Mouse (Mus musculus): ENCODE data around the gene Hcls1.

Hcls1 gene

GRCm38 (mm10) chr16:36934841-36935620, at the start of gene Hcls1:
Hcls1 (plus strand) TSS chr16:36934983.
- DNase-seq (ENCODE audit: low read depth, low spot score) = no peak

DNA sequence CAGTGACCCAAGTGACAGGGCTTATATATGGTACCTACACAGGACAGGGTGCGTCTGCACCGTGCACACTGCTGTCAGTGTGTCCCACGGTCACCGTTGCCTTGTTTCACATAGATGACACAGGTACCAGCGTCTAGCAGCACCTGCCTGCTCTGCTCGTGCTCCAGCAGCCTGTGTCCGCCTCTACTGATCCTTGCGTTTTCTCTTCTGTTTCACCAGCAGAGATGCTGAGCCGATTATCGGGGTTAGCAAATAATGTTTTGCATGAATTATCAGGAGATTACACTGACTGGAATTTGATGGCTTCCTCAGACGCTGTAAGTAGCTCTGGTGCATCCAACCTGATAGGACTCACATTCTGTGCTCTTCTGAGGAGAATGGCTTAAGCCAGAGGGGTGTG, 48.9 kb upstream of the Hcls1 start:
- no peak for DNase-seq (ENCODE audit: low read depth, low spot score)

- no peak for DNase-seq (ENCODE audit: low read depth, low spot score)
These were observed 47.2 kb upstream of the Hcls1 start for GRCm38 (mm10) chr16:36887546-36887945.

DNA sequence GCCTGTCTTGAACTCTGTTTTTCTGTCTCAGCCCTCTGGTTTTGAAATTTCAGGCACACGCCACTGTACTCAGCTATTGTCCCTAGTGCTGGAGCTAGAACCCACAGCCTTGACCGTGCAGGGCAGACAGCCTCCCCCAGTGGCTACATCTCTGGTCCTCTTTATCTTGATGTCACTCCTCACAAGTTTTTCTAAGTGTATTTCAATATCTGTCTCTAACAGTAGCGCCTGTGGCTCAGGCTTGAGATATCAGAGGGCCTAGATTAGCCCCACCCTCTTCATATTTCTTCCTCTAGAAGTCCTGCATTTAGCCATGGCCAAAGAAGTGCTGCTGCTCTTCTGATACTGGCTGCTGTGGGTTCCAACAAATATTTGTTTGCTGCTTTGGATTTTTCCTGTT, 44.2 kb upstream of the Hcls1 start:
- no peak for DNase-seq (ENCODE audit: low read depth, low spot score)

- DNase-seq (ENCODE audit: low read depth, low spot score) = no peak
These were observed 43.4 kb upstream of the Hcls1 start for GRCm38 (mm10) chr16:36891415-36891814.

- no peak for DNase-seq (ENCODE audit: low read depth, low spot score)
These were observed 41.5 kb upstream of the Hcls1 start for GRCm38 (mm10) chr16:36893317-36893716.

DNA sequence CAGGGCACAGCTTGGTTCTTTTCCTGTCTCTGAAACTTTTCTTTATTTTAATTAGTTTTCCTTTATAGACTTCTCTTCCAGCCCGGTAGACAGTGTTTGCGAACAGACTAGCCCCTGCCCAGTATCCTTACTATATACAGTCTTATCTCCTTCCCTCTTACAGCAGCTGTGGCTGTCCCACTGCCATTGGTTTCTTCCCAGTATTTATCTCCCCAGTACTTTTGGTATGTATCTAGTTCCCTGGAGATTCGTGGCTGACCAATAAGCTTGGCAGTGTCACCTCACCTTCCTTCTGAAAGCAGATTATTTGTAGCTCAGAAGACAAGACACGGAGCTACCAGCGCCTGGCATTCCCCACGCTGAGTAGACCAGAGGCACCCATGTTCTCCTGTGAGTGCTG, 38.1 kb upstream of the Hcls1 start:
- DNase-seq (ENCODE audit: low read depth, low spot score) = no peak

- DNase-seq (ENCODE audit: low read depth, low spot score) = no peak
These were observed 31.6 kb upstream of the Hcls1 start for GRCm38 (mm10) chr16:36903156-36903555.

GRCm38 (mm10) chr16:36911909-36912308, 22.9 kb upstream of the Hcls1 start:
- no peak for DNase-seq (ENCODE audit: low read depth, low spot score)

DNA sequence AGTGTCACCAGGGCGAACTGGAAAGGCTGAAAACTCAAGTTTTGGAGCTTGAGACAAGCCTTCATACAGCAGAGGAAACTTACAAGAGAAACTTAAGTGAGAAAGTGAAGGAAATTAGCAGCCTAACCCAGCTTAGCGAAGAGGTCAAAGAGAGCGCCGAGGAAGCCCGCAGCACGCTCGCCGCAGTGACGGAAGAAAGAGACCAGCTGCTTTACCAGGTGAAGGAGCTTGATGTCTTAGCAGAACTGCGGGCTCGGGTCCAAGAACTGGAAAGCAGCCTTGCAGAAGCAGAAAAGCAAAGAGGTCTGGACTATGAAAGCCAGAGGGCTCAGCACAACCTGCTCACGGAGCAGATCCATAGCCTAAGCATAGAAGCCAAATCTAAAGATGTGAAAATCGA, 22.5 kb upstream of the Hcls1 start:
- DNase-seq (ENCODE audit: low read depth, low spot score) = no peak

DNA sequence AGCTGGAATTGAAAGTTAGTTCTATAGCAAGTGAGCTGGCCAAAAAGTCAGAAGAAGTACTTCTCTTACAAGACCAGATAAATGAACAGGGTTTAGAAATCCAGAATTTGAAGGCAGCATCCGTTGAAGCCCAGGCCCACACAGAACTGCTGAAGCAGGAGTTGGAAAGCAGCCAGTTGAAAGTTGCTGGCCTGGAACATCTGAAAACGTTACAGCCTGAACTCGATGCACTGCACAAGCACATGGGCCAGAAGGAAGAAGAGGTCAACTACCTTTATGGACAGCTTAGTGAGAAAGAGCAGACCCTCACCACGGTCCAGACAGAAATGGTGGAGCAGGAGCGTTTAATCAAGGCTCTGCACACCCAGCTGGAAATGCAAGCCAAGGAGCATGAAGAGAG, 20.6 kb upstream of the Hcls1 start:
- no peak for DNase-seq (ENCODE audit: low read depth, low spot score)

GRCm38 (mm10) chr16:36918505-36918904, 16.3 kb upstream of the Hcls1 start:
- DNase-seq (ENCODE audit: low read depth, low spot score) = no peak

- no peak for DNase-seq (ENCODE audit: low read depth, low spot score)
These were observed 14.4 kb upstream of the Hcls1 start for GRCm38 (mm10) chr16:36920410-36920809.

DNA sequence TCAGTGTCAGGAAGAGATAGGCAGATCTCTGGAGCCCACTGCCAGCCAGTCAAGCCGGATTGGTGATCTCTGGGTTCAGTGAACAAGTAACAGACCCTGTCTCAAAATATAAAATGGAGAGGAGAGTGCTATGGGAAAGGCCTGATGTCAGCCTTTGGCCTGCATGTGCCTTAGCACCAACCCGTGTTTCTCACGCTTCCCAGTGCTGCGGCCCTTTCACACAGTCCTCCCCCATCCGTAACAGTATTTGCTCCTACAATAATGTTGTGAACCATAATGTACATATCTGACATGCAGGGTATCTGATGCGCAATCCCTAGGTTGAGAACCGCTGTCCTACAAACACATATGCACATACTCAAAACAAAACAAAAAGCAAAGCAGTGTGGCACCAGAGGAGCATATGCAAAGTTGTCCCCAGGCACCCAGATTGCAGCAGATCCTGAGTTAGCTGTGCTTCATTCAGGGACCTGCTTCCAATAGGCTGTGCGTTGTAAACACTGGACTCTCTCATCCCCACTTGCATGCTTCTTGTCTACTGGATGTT, 13.6 kb upstream of the Hcls1 start:
- DNase-seq (ENCODE audit: low read depth, low spot score) = no peak

GRCm38 (mm10) chr16:36921980-36922379, 12.8 kb upstream of the Hcls1 start:
- DNase-seq (ENCODE audit: low read depth, low spot score) = no peak

GRCm38 (mm10) chr16:36924312-36924711, 10.5 kb upstream of the Hcls1 start:
- no peak for DNase-seq (ENCODE audit: low read depth, low spot score)

GRCm38 (mm10) chr16:36925351-36925750, 9.4 kb upstream of the Hcls1 start:
- DNase-seq (ENCODE audit: low read depth, low spot score) = no peak

GRCm38 (mm10) chr16:36925797-36926196, 9.0 kb upstream of the Hcls1 start:
- no peak for DNase-seq (ENCODE audit: low read depth, low spot score)

DNA sequence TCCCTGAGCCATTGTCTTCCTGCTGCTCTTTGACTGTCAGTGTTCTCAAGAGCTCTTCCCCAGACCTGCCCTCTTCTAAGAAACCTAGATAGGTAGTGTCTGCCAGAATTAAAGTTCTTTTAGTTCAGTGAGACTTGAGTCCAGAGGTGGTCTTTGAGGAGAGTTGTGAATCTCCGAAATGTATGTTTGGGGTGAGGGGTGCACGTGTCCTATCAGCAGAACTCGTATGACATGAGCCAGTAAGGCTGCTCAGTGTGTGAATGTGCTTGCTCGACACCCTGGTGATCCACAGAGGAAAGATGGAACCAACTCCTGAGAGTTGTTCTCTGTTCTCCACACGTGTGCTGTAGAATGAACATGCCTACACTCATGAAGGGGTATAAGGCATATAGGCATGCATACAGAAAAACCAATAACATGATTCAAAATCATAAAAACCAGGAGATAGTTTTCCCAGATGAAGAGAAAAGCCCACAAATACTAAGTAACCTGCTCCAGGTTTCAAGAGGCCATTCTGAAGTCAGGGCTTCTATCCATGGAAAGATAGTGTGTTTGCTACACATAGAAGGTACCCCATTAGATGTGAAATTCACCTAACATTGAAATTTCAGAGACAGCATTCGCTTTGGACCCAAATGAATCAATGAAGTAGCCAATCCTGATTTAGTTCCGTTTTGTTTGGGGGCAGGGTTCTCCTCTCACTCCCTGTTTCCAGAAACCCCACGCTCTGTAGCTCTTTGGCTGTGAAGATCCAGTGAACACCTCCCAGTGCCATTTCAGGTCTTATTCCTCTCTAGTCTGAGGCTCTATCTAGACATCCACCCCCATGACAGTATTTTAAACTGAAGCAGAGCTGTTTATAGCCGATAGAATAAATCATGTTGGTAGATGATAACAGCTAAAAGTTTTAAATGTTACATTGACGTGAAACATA, 8.0 kb upstream of the Hcls1 start:
- no peak for DNase-seq (ENCODE audit: low read depth, low spot score)

GRCm38 (mm10) chr16:36927495-36928105, 7.2 kb upstream of the Hcls1 start:
- DNase-seq (ENCODE audit: low read depth, low spot score) = no peak

- no peak for DNase-seq (ENCODE audit: low read depth, low spot score)
These were observed 6.7 kb upstream of the Hcls1 start for GRCm38 (mm10) chr16:36928106-36928500.

DNA sequence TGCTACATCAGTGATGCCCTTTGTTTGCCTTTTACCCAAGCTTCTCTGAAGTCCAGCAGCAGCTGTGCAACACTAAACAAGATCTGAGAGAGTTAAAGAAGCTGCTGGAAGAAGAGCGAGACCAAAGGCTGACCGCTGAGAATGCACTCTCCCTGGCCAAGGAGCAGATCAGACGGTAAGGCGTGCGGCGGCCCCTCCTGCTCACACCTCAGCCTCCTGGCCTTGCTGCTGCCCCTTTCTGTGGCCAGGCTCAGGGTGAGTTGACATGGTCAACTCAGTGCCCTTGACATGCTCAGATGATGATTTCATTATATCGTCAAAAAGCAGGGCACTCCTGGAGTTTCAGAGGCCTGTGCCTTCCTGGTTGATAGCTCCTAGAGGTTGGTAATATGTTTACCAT, 5.6 kb upstream of the Hcls1 start:
- DNase-seq (ENCODE audit: low read depth, low spot score) = no peak
